Mouse (Mus musculus) bone marrow, adult 2 months (tissue): ENCODE measurements around the gene Gm49450.

Experiments used
- CTCF ChIP-seq: fragments of 200-500 bp; IDR thresholded peaks from 2 replicates; pipeline ENCODE4 v1.5.1; 2011; ENCODE audit warnings: low read length, control low read depth; ENCODE audit not compliant: control insufficient read depth, insufficient read depth
- POLR2A ChIP-seq: fragments of 200-500 bp; IDR thresholded peaks from 2 replicates; pipeline ENCODE4 v1.6.1; 2011; ENCODE audit warnings: low read depth, mild to moderate bottlenecking, control low read depth, low read length, borderline replicate concordance; ENCODE audit not compliant: control insufficient read depth

DNA sequence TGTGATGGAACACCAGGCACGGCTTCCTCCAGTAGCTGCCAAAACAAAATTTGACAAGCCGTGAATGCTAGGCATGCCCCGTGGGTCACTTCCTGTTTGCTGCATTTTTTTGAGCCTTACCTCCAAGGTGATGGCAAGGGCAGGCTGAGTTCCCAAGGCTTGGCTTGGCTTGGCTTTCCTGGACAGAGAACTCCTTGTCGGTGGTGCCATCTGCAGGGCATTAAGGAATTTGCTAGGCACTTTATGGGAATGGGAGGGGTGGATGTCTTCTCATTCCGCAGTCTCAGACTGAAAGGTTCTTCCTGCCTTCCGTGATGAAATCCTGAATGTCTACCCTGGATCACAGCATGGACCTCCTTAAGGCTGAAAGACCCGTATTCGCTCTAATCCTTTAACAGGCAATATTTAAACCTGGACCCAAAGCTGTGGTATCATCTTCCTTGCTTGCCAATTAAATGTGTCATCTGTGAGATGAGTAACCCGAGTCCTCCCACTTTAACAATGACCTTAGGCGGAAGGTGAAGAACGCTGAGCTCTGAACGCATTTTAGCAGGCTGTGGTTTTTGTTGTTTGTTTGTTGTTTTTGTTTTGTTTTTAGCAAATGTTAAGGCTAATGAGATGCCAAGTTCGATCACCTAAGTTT, 24.6 kb downstream of the Gm49450 start:
- no peak for TF ChIP-seq POLR2A
- peak; percentile 54; the same call in 1 of the 2 replicates for TF ChIP-seq CTCF
